Mouse (Mus musculus) heart, embryonic 16.5 days (tissue): ENCODE data around the gene Itk. TPM values are rescaled to one million over a fixed set of nuclear protein-coding genes. Genes with fewer than 3 reads are reported as not detected.

ENCODE experiments used
- ATAC-seq: fragments of 200-750 bp; cut with Nextera tagmentation; replicated peaks from 2 replicates; pipeline ENCODE4 v1.8.0; 2017; ENCODE audit warnings: moderate number of reproducible peaks; ENCODE audit not compliant: insufficient read depth, low FRiP score; ENCODE audit errors: extremely low read depth
- H3K27ac ChIP-seq: fragments of 300-500 bp; sonication (generic); 2 replicates; pipeline ENCODE4 v1.5.1; 2014; ENCODE audit warnings: mild to moderate bottlenecking, low read length, control low read depth, moderate library complexity
- H3K27me3 ChIP-seq: fragments of 300-500 bp; sonication (generic); 2 replicates; pipeline ENCODE4 v1.6.1; 2014; ENCODE audit warnings: low read length, mixed read lengths; ENCODE audit not compliant: control insufficient read depth, insufficient read depth
- H3K36me3 ChIP-seq: fragments of 300-500 bp; sonication (generic); 2 replicates; pipeline ENCODE4 v1.6.1; 2014; ENCODE audit not compliant: control insufficient read depth, insufficient read depth
- H3K4me1 ChIP-seq: fragments of 300-500 bp; sonication (generic); 2 replicates; pipeline ENCODE4 v1.6.1; 2014; ENCODE audit warnings: low read length, mixed read lengths; ENCODE audit not compliant: control insufficient read depth, insufficient read depth
- H3K4me2 ChIP-seq: fragments of 300-500 bp; sonication (generic); 2 replicates; pipeline ENCODE4 v1.6.1; 2014; ENCODE audit warnings: low read depth, mild to moderate bottlenecking, control low read depth, low read length
- H3K4me3 ChIP-seq: fragments of 300-500 bp; sonication (generic); 2 replicates; pipeline ENCODE4 v1.5.1; 2014; ENCODE audit warnings: mild to moderate bottlenecking, control low read depth, low read length
- H3K9ac ChIP-seq: fragments of 300-500 bp; sonication (generic); 2 replicates; pipeline ENCODE4 v1.6.1; 2014; ENCODE audit warnings: low read length, control low read depth
- H3K9me3 ChIP-seq: fragments of 300-500 bp; sonication (generic); replicated peaks from 2 replicates; pipeline ENCODE4 v1.6.1; 2016; ENCODE audit warnings: low read length; ENCODE audit not compliant: control insufficient read depth
- WGBS: fragments of 180-500 bp; shearing (Covaris S2); extraction: QIAGEN DNeasy Blood & Tissue Kit; methylation state at CpG from one replicate; pipeline ENCODE4 v1.1.7; 2014; 5-methylcytosine and 5-hydroxymethylcytosine counted together
- polyA plus RNA-seq: library from polyadenylated mRNA; unstranded; fragments of >200 nt; fragmentation: Nextera tagmentation; extraction: Ambion mirVana; gene quantifications from 2 replicates; pipeline ENCODE4 v1.2.1, GENCODE M21; 2015

The Itk gene
- polyA plus RNA-seq, 1 experiment from 2014 or later = 5.2 TPM

- no peak overlapping the region for H3K9ac ChIP-seq
- H3K4me2 ChIP-seq = no peak overlapping the region
- WGBS = 85% methylated on average over 7 of the region's 7 CpGs
- peaks cover 10% of the 10 kb centered on the region; the same call in 1 of the 2 replicates for H3K4me1 ChIP-seq
- no peaks in the 10 kb centered on the region for H3K36me3 ChIP-seq
- H3K9me3 ChIP-seq = no peaks in the 10 kb centered on the region
- no peak for ATAC-seq
- no peak overlapping the region for H3K27ac ChIP-seq
- H3K27me3 ChIP-seq = no peaks in the 10 kb centered on the region
- H3K4me3 ChIP-seq = no peak overlapping the region
These were observed 81.5 kb downstream of the Itk start for GRCm38 (mm10) chr11:46307768-46308167.

- Histone ChIP-seq H3K9me3 (no peaks in the 10 kb centered on the region), H3K27ac (no peak overlapping the region), H3K36me3 (no peaks in the 10 kb centered on the region), H3K9ac (no peak overlapping the region), H3K4me3 (no peak overlapping the region), H3K4me2 (no peak overlapping the region), H3K27me3 (no peaks in the 10 kb centered on the region), H3K4me1 (peaks cover 9% of the 10 kb centered on the region; the same call in 1 of the 2 replicates)
- WGBS = 79% methylated on average over 7 of the region's 7 CpGs
- no peak for ATAC-seq
These were observed 82.5 kb downstream of the Itk start for GRCm38 (mm10) chr11:46306776-46307175.

DNA sequence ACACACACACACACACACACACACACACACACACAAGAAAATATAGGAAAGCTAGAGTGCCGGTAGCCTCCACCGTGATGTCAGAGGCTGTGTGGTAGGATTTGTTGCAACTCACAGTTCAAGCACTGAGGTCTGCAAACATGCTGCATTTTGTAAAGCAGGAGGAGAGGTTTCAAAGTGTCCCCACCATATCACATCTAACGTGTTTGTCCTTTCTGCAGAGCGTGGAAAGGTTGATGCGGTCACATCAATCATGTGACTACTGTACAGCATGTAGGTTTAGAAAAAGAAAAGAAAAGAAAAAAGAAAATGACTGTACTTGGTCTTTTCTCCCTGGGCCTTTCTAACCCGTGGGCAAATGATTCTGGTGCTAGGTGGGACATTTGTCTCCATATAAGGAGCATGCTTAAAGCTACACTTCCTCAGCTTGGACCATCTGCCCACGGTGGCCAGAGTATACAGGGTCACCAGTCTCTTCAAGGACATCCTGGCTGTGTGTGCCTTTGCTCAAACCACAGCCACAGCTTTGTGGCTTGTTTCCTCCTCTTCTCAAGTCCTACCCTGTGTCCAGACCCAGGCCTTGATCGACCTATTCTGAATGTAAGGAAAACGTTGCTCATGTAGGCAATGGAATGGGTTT, 83.3 kb downstream of the Itk start:
- 70% methylated on average over 9 of the region's 9 CpGs for WGBS
- no peak overlapping the region for H3K27ac ChIP-seq
- H3K9me3 ChIP-seq = no peaks in the 10 kb centered on the region
- no peaks in the 10 kb centered on the region for H3K36me3 ChIP-seq
- H3K9ac ChIP-seq = no peak overlapping the region
- H3K27me3 ChIP-seq = no peaks in the 10 kb centered on the region
- no peak overlapping the region for H3K4me3 ChIP-seq
- peaks cover 3% of the 10 kb centered on the region; the same call in 1 of the 2 replicates for H3K4me1 ChIP-seq
- no peak overlapping the region for H3K4me2 ChIP-seq
- no peak for ATAC-seq

DNA sequence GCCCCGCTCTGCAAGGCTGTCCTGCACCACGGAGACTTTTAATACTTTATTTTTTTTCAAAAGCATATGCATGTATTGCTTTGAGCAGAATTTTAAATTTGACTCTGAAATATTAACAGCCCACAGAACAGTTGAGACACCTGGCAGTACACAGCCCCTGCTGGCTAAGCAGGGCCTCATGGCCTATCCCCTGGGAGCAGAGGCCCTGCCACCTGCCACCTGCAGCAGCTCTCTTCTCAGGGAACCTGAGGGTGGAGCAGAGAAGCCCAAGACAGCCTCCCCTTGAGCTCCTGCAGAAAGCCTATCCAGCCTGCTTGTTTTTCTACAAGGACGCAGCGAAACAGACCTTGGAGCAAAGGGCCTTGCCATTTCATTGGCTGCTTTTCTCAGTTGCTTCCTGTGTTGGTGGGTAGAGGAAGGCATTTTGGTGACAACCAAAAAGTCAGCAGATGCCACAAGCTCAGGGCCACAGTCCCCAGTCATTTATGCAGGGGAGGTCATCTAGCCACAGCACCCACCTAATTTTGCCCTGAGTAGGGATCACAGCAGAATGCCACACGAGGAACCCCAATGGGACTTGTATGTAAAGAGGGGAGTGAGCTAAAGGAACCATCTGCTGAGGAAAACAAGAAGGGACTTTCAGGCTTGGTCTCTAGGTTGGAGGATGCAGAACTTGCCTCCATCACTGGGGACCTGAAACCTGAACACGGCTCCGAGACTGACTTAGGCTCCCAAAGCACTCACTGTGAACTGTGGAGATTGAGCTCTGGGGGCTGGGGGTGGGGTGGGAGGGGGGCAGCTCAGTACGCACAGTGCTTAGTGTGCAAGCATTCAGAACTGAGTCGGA, 84.2 kb downstream of the Itk start:
- 83% methylated on average over 9 of the region's 9 CpGs for WGBS
- H3K9ac ChIP-seq = no peak overlapping the region
- 0 out of 2 replicates have a peak, but pooled peaks cover 3% of the 10 kb centered on the region for H3K4me1 ChIP-seq
- peak; percentile 54; the same call in 1 of the 2 replicates for ATAC-seq
- H3K27me3 ChIP-seq = no peaks in the 10 kb centered on the region
- no peak overlapping the region for H3K4me3 ChIP-seq
- peak overlapping the region; percentile 59 for H3K27ac ChIP-seq
- no peaks in the 10 kb centered on the region for H3K36me3 ChIP-seq
- H3K9me3 ChIP-seq = no peaks in the 10 kb centered on the region
- H3K4me2 ChIP-seq = no peak overlapping the region

DNA sequence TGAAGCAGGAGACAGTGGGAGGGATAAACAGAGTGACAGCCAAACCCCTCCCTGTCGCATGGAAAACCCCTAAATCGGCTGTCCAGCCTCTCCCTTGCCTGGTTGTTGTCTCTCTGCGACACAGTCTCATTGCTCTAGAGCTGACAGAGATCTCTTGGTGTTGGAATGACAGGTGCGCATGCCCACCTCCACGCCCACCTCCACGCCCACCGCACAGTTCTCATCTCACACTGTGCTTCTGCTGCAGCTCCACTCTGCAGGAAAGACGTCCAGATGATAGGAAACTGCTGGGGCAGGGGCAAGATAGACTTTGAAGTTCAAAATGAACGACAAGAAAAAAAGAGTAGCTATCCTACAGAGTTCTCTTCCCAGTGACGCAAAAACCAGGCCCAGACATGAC, 85.2 kb downstream of the Itk start:
- WGBS = 74% methylated on average over 10 of the region's 10 CpGs
- 0 out of 2 replicates have a peak overlapping the region, but pooled peaks have one; percentile 2 for H3K27ac ChIP-seq
- ATAC-seq = no peak

GRCm38 (mm10) chr11:46302471-46302870, 86.8 kb downstream of the Itk start:
- Histone ChIP-seq H3K4me1 (0 out of 2 replicates have a peak, but pooled peaks cover 3% of the 10 kb centered on the region), H3K27me3 (no peaks in the 10 kb centered on the region), H3K9me3 (no peaks in the 10 kb centered on the region), H3K36me3 (no peaks in the 10 kb centered on the region), H3K27ac (no peak overlapping the region), H3K4me3 (no peak overlapping the region), H3K9ac (no peak overlapping the region), H3K4me2 (no peak overlapping the region)
- ATAC-seq = no peak
- WGBS = 90% methylated on average over 9 of the region's 9 CpGs

More for the DNA sequence above, 85.2 kb downstream of the Itk start:
- Histone ChIP-seq H3K36me3 (no peaks in the 10 kb centered on the region), H3K27me3 (no peaks in the 10 kb centered on the region), H3K9me3 (no peaks in the 10 kb centered on the region), H3K4me3 (no peak overlapping the region), H3K4me1 (0 out of 2 replicates have a peak, but pooled peaks cover 3% of the 10 kb centered on the region), H3K9ac (no peak overlapping the region), H3K4me2 (no peak overlapping the region)

GRCm38 (mm10) chr11:46301579-46302248, 87.6 kb downstream of the Itk start:
- no peaks in the 10 kb centered on the region for H3K27me3 ChIP-seq
- H3K9me3 ChIP-seq = no peaks in the 10 kb centered on the region
- 82% methylated on average over 23 of the region's 23 CpGs for WGBS
- H3K4me2 ChIP-seq = no peak overlapping the region
- no peaks in the 10 kb centered on the region for H3K36me3 ChIP-seq
- ATAC-seq = no peak
- no peak overlapping the region for H3K27ac ChIP-seq
- 0 out of 2 replicates have a peak, but pooled peaks cover 3% of the 10 kb centered on the region for H3K4me1 ChIP-seq
- H3K9ac ChIP-seq = no peak overlapping the region
- no peak overlapping the region for H3K4me3 ChIP-seq

DNA sequence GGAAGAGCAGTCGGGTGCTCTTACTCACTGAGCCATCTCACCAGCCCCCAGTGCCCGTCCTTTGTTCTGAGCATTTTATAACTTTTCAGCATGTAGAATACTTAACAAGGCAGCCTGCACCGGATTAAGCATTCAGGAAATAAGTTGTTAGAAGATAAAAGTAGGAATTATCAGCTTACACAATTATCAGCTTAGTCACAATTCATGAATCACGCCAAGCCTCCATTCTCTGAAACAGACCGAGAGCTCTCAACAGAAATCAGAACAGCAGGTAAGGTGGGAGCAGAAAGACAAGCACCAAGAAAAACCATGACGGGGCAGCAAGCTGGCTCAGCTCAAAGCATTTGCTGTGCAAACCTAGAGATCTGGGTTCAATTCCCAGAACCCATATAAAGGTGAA, 89.4 kb downstream of the Itk start:
- no peaks in the 10 kb centered on the region for H3K9me3 ChIP-seq
- no peaks in the 10 kb centered on the region for H3K4me1 ChIP-seq
- WGBS = 68% methylated on average over 6 of the region's 6 CpGs
- H3K4me2 ChIP-seq = no peak overlapping the region
- no peak overlapping the region for H3K9ac ChIP-seq
- H3K4me3 ChIP-seq = no peak overlapping the region
- H3K27ac ChIP-seq = no peak overlapping the region
- no peaks in the 10 kb centered on the region for H3K36me3 ChIP-seq
- H3K27me3 ChIP-seq = no peaks in the 10 kb centered on the region
- no peak for ATAC-seq
